Mouse (Mus musculus) hindbrain, embryonic 14.5 days (tissue): ENCODE results near the gene Rhoq. TPM values are rescaled to one million over a fixed set of nuclear protein-coding genes. Genes with fewer than 3 reads are reported as not detected.

Experiments
- ATAC-seq: fragments of 200-750 bp; cut with Nextera tagmentation; 2 replicates; pipeline ENCODE4 v1.8.0; 2017; ENCODE audit warnings: moderate number of reproducible peaks, mild to moderate bottlenecking, moderate TSS enrichment, moderate library complexity; ENCODE audit not compliant: low FRiP score
- DNase-seq: peaks from one replicate; pipeline ENCODE4 v3.0.0-alpha.2; 2015; ENCODE audit warnings: low spot score
- H3K27ac ChIP-seq: fragments of 300-500 bp; sonication (generic); 2 replicates; pipeline ENCODE4 v1.5.1; 2014; ENCODE audit warnings: mild to moderate bottlenecking, moderate library complexity
- H3K27me3 ChIP-seq: fragments of 300-500 bp; sonication (generic); 2 replicates; pipeline ENCODE4 v1.6.1; 2014; ENCODE audit warnings: mild to moderate bottlenecking, low read length, mixed read lengths; ENCODE audit not compliant: control insufficient read depth, insufficient read depth
- H3K36me3 ChIP-seq: fragments of 300-500 bp; sonication (generic); replicated peaks from 2 replicates; pipeline ENCODE4 v1.6.1; 2014; ENCODE audit not compliant: control insufficient read depth, insufficient read depth
- H3K4me1 ChIP-seq: fragments of 300-500 bp; sonication (generic); replicated peaks from 2 replicates; pipeline ENCODE4 v1.6.1; 2014; ENCODE audit warnings: antibody characterized with exemption, low read length, mixed read lengths; ENCODE audit not compliant: control insufficient read depth, insufficient read depth
- H3K4me2 ChIP-seq: fragments of 300-500 bp; sonication (generic); replicated peaks from 2 replicates; pipeline ENCODE4 v1.6.1; 2014; ENCODE audit warnings: mild to moderate bottlenecking, moderate library complexity
- H3K4me3 ChIP-seq: fragments of 300-500 bp; sonication (generic); replicated peaks from 2 replicates; pipeline ENCODE4 v1.5.1; 2014; ENCODE audit warnings: mild to moderate bottlenecking, low read length
- H3K9ac ChIP-seq: fragments of 300-500 bp; sonication (generic); 2 replicates; pipeline ENCODE4 v1.6.1; 2014
- H3K9me3 ChIP-seq: fragments of 300-500 bp; sonication (generic); 2 replicates; pipeline ENCODE4 v1.6.1; 2016; ENCODE audit warnings: low read length; ENCODE audit not compliant: control insufficient read depth
- WGBS: fragments of 180-500 bp; shearing (Covaris S2); extraction: QIAGEN DNeasy Blood & Tissue Kit; methylation state at CpG from one replicate; pipeline ENCODE4 v1.1.7; 2014; 5-methylcytosine and 5-hydroxymethylcytosine counted together
- polyA plus RNA-seq: library from polyadenylated mRNA; unstranded; fragments of >200 nt; fragmentation: Nextera tagmentation; extraction: Ambion mirVana; gene quantifications from 2 replicates; pipeline ENCODE4 v1.2.1, GENCODE M21; 2014

Rhoq gene
- polyA plus RNA-seq, 1 experiment from 2014 or later, result 10.7 TPM

GRCm38 (mm10) chr17:86932896-86933295 is 30.0 kb upstream of the Rhoq start:
- H3K9me3 ChIP-seq, result no peaks in the 10 kb centered on the region
- peak overlapping the region; percentile 72 for H3K27ac ChIP-seq
- no peaks in the 10 kb centered on the region for H3K36me3 ChIP-seq
- H3K4me1 ChIP-seq, result peaks cover 19% of the 10 kb centered on the region
- DNase-seq (peak; percentile 62), ATAC-seq (peak; percentile 74)
- no peak overlapping the region for H3K4me3 ChIP-seq
- 25% methylated on average over 5 of the region's 5 CpGs for WGBS
- H3K27me3 ChIP-seq, result no peaks in the 10 kb centered on the region
- H3K4me2 ChIP-seq, result peak overlapping the region; percentile 22; the same call in 1 of the 2 replicates
- peak overlapping the region; percentile 16; the same call in 1 of the 2 replicates for H3K9ac ChIP-seq

GRCm38 (mm10) chr17:86937064-86937463 is 25.8 kb upstream of the Rhoq start:
- Histone ChIP-seq H3K9me3 (no peaks in the 10 kb centered on the region), H3K9ac (0 out of 2 replicates have a peak overlapping the region, but pooled peaks have one; percentile 55), H3K4me3 (no peak overlapping the region), H3K27ac (peak overlapping the region; percentile 76; the same call in 1 of the 2 replicates), H3K27me3 (no peaks in the 10 kb centered on the region), H3K36me3 (no peaks in the 10 kb centered on the region), H3K4me1 (peaks cover 19% of the 10 kb centered on the region), H3K4me2 (peak overlapping the region; percentile 66)
- DNase-seq (no peak), ATAC-seq (no peak)
- 75% methylated on average over 2 of the region's 2 CpGs for WGBS

- Histone ChIP-seq H3K4me3 (peak overlapping the region; percentile 39), H3K9ac (peak overlapping the region; percentile 55), H3K4me1 (peaks cover 13% of the 10 kb centered on the region), H3K27me3 (no peaks in the 10 kb centered on the region), H3K4me2 (peak overlapping the region; percentile 66), H3K36me3 (no peaks in the 10 kb centered on the region), H3K9me3 (no peaks in the 10 kb centered on the region), H3K27ac (peak overlapping the region; percentile 76)
- DNase-seq (peak; percentile 80), ATAC-seq (peak; percentile 87)
- WGBS, result 5% methylated on average over 20 of the region's 20 CpGs
Measured at GRCm38 (mm10) chr17:86937497-86938155, 25.3 kb upstream of the Rhoq start.

- Histone ChIP-seq H3K4me1 (peaks cover 4% of the 10 kb centered on the region; the same call in 1 of the 2 replicates), H3K4me2 (no peak overlapping the region), H3K27ac (no peak overlapping the region), H3K4me3 (no peak overlapping the region), H3K9ac (no peak overlapping the region), H3K9me3 (no peaks in the 10 kb centered on the region), H3K27me3 (no peaks in the 10 kb centered on the region), H3K36me3 (no peaks in the 10 kb centered on the region)
- 59% methylated on average over 7 of the region's 7 CpGs for WGBS
- no peak for DNase-seq
- ATAC-seq, result no peak
Measured at GRCm38 (mm10) chr17:86938683-86939082, 24.2 kb upstream of the Rhoq start.

GRCm38 (mm10) chr17:86942112-86942511 is 20.8 kb upstream of the Rhoq start:
- Histone ChIP-seq H3K4me3 (no peak overlapping the region), H3K27ac (no peak overlapping the region), H3K27me3 (no peaks in the 10 kb centered on the region), H3K9ac (no peak overlapping the region), H3K36me3 (no peaks in the 10 kb centered on the region), H3K4me2 (no peak overlapping the region), H3K4me1 (peaks cover 4% of the 10 kb centered on the region; the same call in 1 of the 2 replicates), H3K9me3 (no peaks in the 10 kb centered on the region)
- no peak for ATAC-seq
- 72% methylated on average over 6 of the region's 6 CpGs for WGBS
- no peak for DNase-seq

GRCm38 (mm10) chr17:86943158-86943557 is 19.7 kb upstream of the Rhoq start:
- H3K9ac ChIP-seq, result no peak overlapping the region
- 91% methylated on average over 6 of the region's 6 CpGs for WGBS
- no peak for ATAC-seq
- H3K27me3 ChIP-seq, result no peaks in the 10 kb centered on the region
- H3K4me1 ChIP-seq, result peaks cover 7% of the 10 kb centered on the region; the same call in 1 of the 2 replicates
- H3K36me3 ChIP-seq, result no peaks in the 10 kb centered on the region
- DNase-seq, result no peak
- H3K4me2 ChIP-seq, result no peak overlapping the region
- no peaks in the 10 kb centered on the region for H3K9me3 ChIP-seq
- no peak overlapping the region for H3K27ac ChIP-seq
- H3K4me3 ChIP-seq, result no peak overlapping the region

- Histone ChIP-seq H3K27ac (no peak overlapping the region), H3K4me2 (no peak overlapping the region), H3K27me3 (no peaks in the 10 kb centered on the region), H3K9ac (no peak overlapping the region), H3K4me1 (peaks cover 8% of the 10 kb centered on the region; the same call in 1 of the 2 replicates), H3K9me3 (no peaks in the 10 kb centered on the region), H3K4me3 (no peak overlapping the region), H3K36me3 (no peaks in the 10 kb centered on the region)
- WGBS, result 45% methylated on average over 4 of the region's 4 CpGs
- DNase-seq, result no peak
- ATAC-seq, result no peak
Measured at GRCm38 (mm10) chr17:86946078-86946477, 16.8 kb upstream of the Rhoq start.

- no peaks in the 10 kb centered on the region for H3K9me3 ChIP-seq
- H3K4me2 ChIP-seq, result no peak within 1 kb of the TSS
- DNase-seq, result peak; percentile 46
- peak within 1 kb of the TSS; percentile 41; the same call in 1 of the 2 replicates for H3K27ac ChIP-seq
- WGBS, result 61% methylated on average over 28 of the region's 28 CpGs
- H3K4me1 ChIP-seq, result peaks cover 8% of the 10 kb centered on the region; the same call in 1 of the 2 replicates
- H3K4me3 ChIP-seq, result no peak within 1 kb of the TSS
- no peaks in the 10 kb centered on the region for H3K36me3 ChIP-seq
- no peak within 1 kb of the TSS for H3K9ac ChIP-seq
- no peaks in the 10 kb centered on the region for H3K27me3 ChIP-seq
- peak; percentile 82 for ATAC-seq
Measured at GRCm38 (mm10) chr17:86947840-86948796, 14.8 kb upstream of the Rhoq start, which contains the start of gene Atp6v1e2. TSS of gene Atp6v1e2 (minus strand) at chr17:86947897.

GRCm38 (mm10) chr17:86948801-86949200 is 14.1 kb upstream of the Rhoq start:
- no peak for DNase-seq
- no peak overlapping the region for H3K27ac ChIP-seq

More at GRCm38 (mm10) chr17:86948801-86949200, 14.1 kb upstream of the Rhoq start:
- H3K4me1 ChIP-seq, result peaks cover 8% of the 10 kb centered on the region; the same call in 1 of the 2 replicates
- H3K27me3 ChIP-seq, result no peaks in the 10 kb centered on the region
- no peak for ATAC-seq
- 83% methylated on average over 6 of the region's 6 CpGs for WGBS
- H3K36me3 ChIP-seq, result no peaks in the 10 kb centered on the region
- no peak overlapping the region for H3K4me2 ChIP-seq
- no peak overlapping the region for H3K9ac ChIP-seq
- H3K9me3 ChIP-seq, result no peaks in the 10 kb centered on the region
- H3K4me3 ChIP-seq, result no peak overlapping the region
